Mouse (Mus musculus) myocyte (in vitro differentiated cells): ENCODE results near the gene Pex7.

ENCODE experiments used
- CEBPB ChIP-seq: IDR thresholded peaks from 2 replicates; pipeline ENCODE4 v1.6.1; 2011; ENCODE audit warnings: mild to moderate bottlenecking, moderate library complexity; ENCODE audit not compliant: poor library complexity, insufficient read depth, severe bottlenecking
- E2F4 ChIP-seq: IDR thresholded peaks from one replicate; pipeline ENCODE4 v1.6.1; 2011; ENCODE audit warnings: mild to moderate bottlenecking, control low read depth, moderate library complexity; ENCODE audit not compliant: insufficient read depth
- MAX ChIP-seq: IDR thresholded peaks from one replicate; pipeline ENCODE4 v1.6.1; 2011; ENCODE audit warnings: low read depth, mild to moderate bottlenecking, control low read depth
- MYOG ChIP-seq, 3 experiments: IDR thresholded peaks; one replicate each; pipeline ENCODE4 v1.6.1; 2011; ENCODE audit warnings: control low read depth in 2 of 3, low read depth in 2 of 3, mild to moderate bottlenecking in 2 of 3; ENCODE audit not compliant: insufficient read length in 2 of 3, control insufficient read depth in 1 of 3, insufficient read depth in 1 of 3
- POLR2A ChIP-seq: IDR thresholded peaks from one replicate; pipeline ENCODE4 v1.6.1; 2011; ENCODE audit warnings: low read depth, mild to moderate bottlenecking, control low read depth, moderate library complexity; ENCODE audit not compliant: insufficient read length
- REST ChIP-seq: IDR thresholded peaks from one replicate; pipeline ENCODE4 v1.6.1; 2011; ENCODE audit warnings: mild to moderate bottlenecking, control low read depth, moderate library complexity; ENCODE audit not compliant: insufficient read depth, insufficient read length
- SRF ChIP-seq: IDR thresholded peaks from one replicate; pipeline ENCODE4 v1.6.1; 2011; ENCODE audit warnings: low read depth; ENCODE audit not compliant: control insufficient read depth, insufficient read length
- TCF12 ChIP-seq: IDR thresholded peaks from one replicate; pipeline ENCODE4 v1.6.1; 2011; ENCODE audit warnings: mild to moderate bottlenecking, control low read depth; ENCODE audit not compliant: poor library complexity, insufficient read depth, severe bottlenecking
- TCF3 ChIP-seq: IDR thresholded peaks from one replicate; pipeline ENCODE4 v1.6.1; 2011; ENCODE audit warnings: low read depth, control low read depth; ENCODE audit not compliant: insufficient read length
- USF1 ChIP-seq: IDR thresholded peaks from one replicate; pipeline ENCODE4 v1.6.1; 2011; ENCODE audit warnings: low read depth, mild to moderate bottlenecking, control low read depth, moderate library complexity

GRCm38 (mm10) chr10:19891686-19892085 lies 15.8 kb downstream of the Pex7 start:
- TF ChIP-seq POLR2A (no peak), MYOG (IDR thresholded peaks at IDR 0.05; ENCODE audit: control insufficient read depth in 1 of 3, insufficient read depth in 1 of 3, insufficient read length in 2 of 3, low read depth in 2 of 3) (no peak), TCF12 (no peak), SRF (no peak), MAX (no peak), E2F4 (no peak), CEBPB (no peak), USF1 (no peak), REST (no peak), TCF3 (no peak)
